Mouse (Mus musculus) kidney, adult 2 months (tissue): ENCODE data around the gene Vgll4. TPM values are rescaled to one million over a fixed set of nuclear protein-coding genes. Genes with fewer than 3 reads are reported as not detected.

Source experiments
- DNase-seq: peaks from one replicate; pipeline ENCODE4 v3.0.0; 2021
- H3K27ac ChIP-seq: fragments of 200-500 bp; 2 replicates; pipeline ENCODE4 v1.5.1; 2012; ENCODE audit warnings: low read depth, low read length, control low read depth, inconsistent platforms; ENCODE audit not compliant: insufficient read depth
- H3K27me3 ChIP-seq: fragments of 200-500 bp; replicated peaks from 2 replicates; pipeline ENCODE4 v1.6.1; 2012; ENCODE audit warnings: mild to moderate bottlenecking, moderate library complexity, low read length, inconsistent platforms; ENCODE audit not compliant: control insufficient read depth, insufficient read depth
- H3K36me3 ChIP-seq: fragments of 200-500 bp; 2 replicates; pipeline ENCODE4 v1.6.1; 2012; ENCODE audit warnings: mild to moderate bottlenecking, moderate library complexity, low read length, inconsistent platforms; ENCODE audit not compliant: control insufficient read depth, insufficient read depth
- H3K4me1 ChIP-seq: fragments of 200-500 bp; 2 replicates; pipeline ENCODE4 v1.6.1; 2011; ENCODE audit warnings: low read length; ENCODE audit not compliant: control insufficient read depth, insufficient read depth
- H3K4me3 ChIP-seq: fragments of 200-500 bp; 2 replicates; pipeline ENCODE4 v1.5.1; 2011; ENCODE audit warnings: mild to moderate bottlenecking, low read depth, low read length, control low read depth; ENCODE audit not compliant: insufficient read depth
- CTCF ChIP-seq: fragments of 200-500 bp; conservative IDR thresholded peaks from 2 replicates; pipeline ENCODE4 v1.5.1; 2011; ENCODE audit warnings: low read depth, mild to moderate bottlenecking, control low read depth, low read length, moderate library complexity, mixed read lengths; ENCODE audit not compliant: insufficient read depth, insufficient read length
- POLR2A ChIP-seq: fragments of 200-500 bp; IDR thresholded peaks from one replicate; pipeline ENCODE4 v1.6.1; 2011; ENCODE audit warnings: low read depth, low read length, control low read depth
- WGBS: fragments of 180-500 bp; shearing (Covaris S2); methylation state at CpG from one replicate; pipeline ENCODE4 v1.1.7; 2018; 5-methylcytosine and 5-hydroxymethylcytosine counted together
- polyA plus RNA-seq: library from polyadenylated mRNA; depleted of rRNA; stranded (reverse); fragments of >200 nt; gene quantifications from 2 replicates; pipeline ENCODE4 v1.2.3, GENCODE M21; 2012

The Vgll4 gene
- polyA plus RNA-seq, 1 experiment: 60.5 TPM

GRCm38 (mm10) chr6:114917770-114918635 lies 51.8 kb downstream of the Vgll4 start:
- DNase-seq: peak; percentile 77
- H3K4me1 ChIP-seq: peaks cover 41% of the 10 kb centered on the region
- H3K27me3 ChIP-seq: no peaks in the 10 kb centered on the region
- 44% methylated on average over 14 of the region's 14 CpGs for WGBS
- no peaks in the 10 kb centered on the region for H3K36me3 ChIP-seq
- TF ChIP-seq POLR2A (no peak), CTCF (no peak)
- no peak overlapping the region for H3K27ac ChIP-seq
- H3K4me3 ChIP-seq: no peak overlapping the region

GRCm38 (mm10) chr6:114917129-114917528 lies 52.7 kb downstream of the Vgll4 start:
- DNase-seq: no peak
- 44% methylated on average over 11 of the region's 11 CpGs for WGBS
- no peaks in the 10 kb centered on the region for H3K27me3 ChIP-seq
- no peak overlapping the region for H3K27ac ChIP-seq
- no peaks in the 10 kb centered on the region for H3K36me3 ChIP-seq
- TF ChIP-seq POLR2A (no peak), CTCF (no peak)
- peaks cover 45% of the 10 kb centered on the region for H3K4me1 ChIP-seq
- H3K4me3 ChIP-seq: no peak overlapping the region

GRCm38 (mm10) chr6:114916715-114916992 lies 53.1 kb downstream of the Vgll4 start:
- Histone ChIP-seq H3K4me3 (no peak overlapping the region), H3K36me3 (no peaks in the 10 kb centered on the region)
- WGBS: 11% methylated on average over 5 of the region's 5 CpGs

GRCm38 (mm10) chr6:114915915-114916714 lies 53.7 kb downstream of the Vgll4 start:
- Histone ChIP-seq H3K4me3 (no peak overlapping the region), H3K27ac (no peak overlapping the region), H3K36me3 (no peaks in the 10 kb centered on the region), H3K4me1 (peaks cover 45% of the 10 kb centered on the region), H3K27me3 (no peaks in the 10 kb centered on the region)
- 25% methylated on average over 19 of the region's 19 CpGs for WGBS
- TF ChIP-seq CTCF: no peak
- no peak for TF ChIP-seq POLR2A
- no peak for DNase-seq

More at GRCm38 (mm10) chr6:114916715-114916992, 53.1 kb downstream of the Vgll4 start:
- TF ChIP-seq CTCF (no peak), POLR2A (no peak)
- Histone ChIP-seq H3K27me3 (no peaks in the 10 kb centered on the region), H3K27ac (no peak overlapping the region), H3K4me1 (peaks cover 45% of the 10 kb centered on the region)
- DNase-seq: no peak

- no peak for TF ChIP-seq CTCF
- no peak for TF ChIP-seq POLR2A
- no peaks in the 10 kb centered on the region for H3K27me3 ChIP-seq
- WGBS: 66% methylated on average over 10 of the region's 10 CpGs
- no peak overlapping the region for H3K27ac ChIP-seq
- H3K4me1 ChIP-seq: peaks cover 39% of the 10 kb centered on the region
- DNase-seq: no peak
- H3K4me3 ChIP-seq: no peak overlapping the region
- no peaks in the 10 kb centered on the region for H3K36me3 ChIP-seq
Measured at GRCm38 (mm10) chr6:114914041-114914716, 55.6 kb downstream of the Vgll4 start.

GRCm38 (mm10) chr6:114913142-114913541 lies 56.7 kb downstream of the Vgll4 start:
- 35% methylated on average over 4 of the region's 4 CpGs for WGBS
- no peak for TF ChIP-seq POLR2A
- TF ChIP-seq CTCF: no peak
- DNase-seq: no peak
- no peaks in the 10 kb centered on the region for H3K27me3 ChIP-seq
- no peak overlapping the region for H3K4me3 ChIP-seq
- no peak overlapping the region for H3K27ac ChIP-seq
- peaks cover 28% of the 10 kb centered on the region for H3K4me1 ChIP-seq
- H3K36me3 ChIP-seq: no peaks in the 10 kb centered on the region

GRCm38 (mm10) chr6:114911540-114911939 lies 58.3 kb downstream of the Vgll4 start:
- H3K4me3 ChIP-seq: no peak overlapping the region

More at GRCm38 (mm10) chr6:114911540-114911939, 58.3 kb downstream of the Vgll4 start:
- no peaks in the 10 kb centered on the region for H3K27me3 ChIP-seq
- 53% methylated on average over 3 of the region's 3 CpGs for WGBS
- H3K4me1 ChIP-seq: peaks cover 18% of the 10 kb centered on the region
- H3K36me3 ChIP-seq: no peaks in the 10 kb centered on the region
- no peak for TF ChIP-seq CTCF
- no peak for TF ChIP-seq POLR2A
- DNase-seq: no peak
- no peak overlapping the region for H3K27ac ChIP-seq
